Mouse (Mus musculus) heart, embryonic 11.5 days (tissue): ENCODE measurements around the gene Sfxn1. TPM values are rescaled to one million over a fixed set of nuclear protein-coding genes. Genes with fewer than 3 reads are reported as not detected.

ENCODE experiments used
- ATAC-seq: fragments of 200-750 bp; cut with Nextera tagmentation; replicated peaks from 2 replicates; pipeline ENCODE4 v1.8.0; 2017; ENCODE audit warnings: moderate library complexity; ENCODE audit not compliant: insufficient number of reproducible peaks, low FRiP score, low TSS enrichment
- H3K27ac ChIP-seq: fragments of 300-500 bp; sonication (generic); 2 replicates; pipeline ENCODE4 v1.5.1; 2014; ENCODE audit warnings: mild to moderate bottlenecking, low read depth, low read length
- H3K27me3 ChIP-seq: fragments of 300-500 bp; sonication (generic); 2 replicates; pipeline ENCODE4 v1.6.1; 2014; ENCODE audit warnings: mild to moderate bottlenecking, low read length, mixed read lengths; ENCODE audit not compliant: control insufficient read depth, insufficient read depth
- H3K36me3 ChIP-seq: fragments of 300-500 bp; sonication (generic); 2 replicates; pipeline ENCODE4 v1.6.1; 2014; ENCODE audit warnings: mild to moderate bottlenecking, low read length, moderate library complexity, mixed read lengths; ENCODE audit not compliant: control insufficient read depth, insufficient read depth
- H3K4me1 ChIP-seq: fragments of 300-500 bp; sonication (generic); 2 replicates; pipeline ENCODE4 v1.6.1; 2014; ENCODE audit warnings: low read length; ENCODE audit not compliant: control insufficient read depth, insufficient read depth
- H3K4me2 ChIP-seq: fragments of 300-500 bp; sonication (generic); 2 replicates; pipeline ENCODE4 v1.6.1; 2014; ENCODE audit warnings: mild to moderate bottlenecking, moderate library complexity
- H3K4me3 ChIP-seq: fragments of 300-500 bp; sonication (generic); 2 replicates; pipeline ENCODE4 v1.5.1; 2014; ENCODE audit warnings: low read depth, low read length
- H3K9ac ChIP-seq: fragments of 300-500 bp; sonication (generic); 2 replicates; pipeline ENCODE4 v1.6.1; 2014; ENCODE audit warnings: mild to moderate bottlenecking, low read depth, low read length, moderate library complexity
- H3K9me3 ChIP-seq: fragments of 300-500 bp; sonication (generic); replicated peaks from 2 replicates; pipeline ENCODE4 v1.6.1; 2016; ENCODE audit warnings: low read length; ENCODE audit not compliant: control insufficient read depth
- WGBS: fragments of 180-500 bp; shearing (Covaris S2); extraction: QIAGEN DNeasy Blood & Tissue Kit; methylation state at CpG from one replicate; pipeline ENCODE4 v1.1.7; 2014; ENCODE audit not compliant: insufficient replicate concordance; 5-methylcytosine and 5-hydroxymethylcytosine counted together
- polyA plus RNA-seq: library from polyadenylated mRNA; unstranded; fragments of >200 nt; fragmentation: Nextera tagmentation; extraction: Ambion mirVana; gene quantifications from 2 replicates; pipeline ENCODE4 v1.2.1, GENCODE M21; 2014

Gene Sfxn1
- polyA plus RNA-seq, 1 experiment from 2014 or later, result 38.4 TPM

- Histone ChIP-seq H3K36me3 (no peaks in the 10 kb centered on the region), H3K4me1 (peaks cover 12% of the 10 kb centered on the region), H3K9ac (peak overlapping the region; percentile 95), H3K4me2 (peak overlapping the region; percentile 72), H3K27me3 (no peaks in the 10 kb centered on the region), H3K4me3 (peak overlapping the region; percentile 79), H3K27ac (no peak overlapping the region), H3K9me3 (no peaks in the 10 kb centered on the region)
- 32% methylated on average over 10 of the region's 10 CpGs for WGBS
- ATAC-seq, result no peak
These were observed 923 bp downstream of the Sfxn1 start for GRCm38 (mm10) chr13:54072526-54073057.

- no peak for ATAC-seq
- H3K4me1 ChIP-seq, result peaks cover 17% of the 10 kb centered on the region
- H3K9ac ChIP-seq, result no peak overlapping the region; the same call in 1 of the 2 replicates
These were observed 1.4 kb downstream of the Sfxn1 start for GRCm38 (mm10) chr13:54073066-54073465.

GRCm38 (mm10) chr13:54073491-54073890, 1.8 kb downstream of the Sfxn1 start:
- H3K4me1 ChIP-seq, result peaks cover 17% of the 10 kb centered on the region
- 79% methylated on average over 2 of the region's 2 CpGs for WGBS
- H3K4me3 ChIP-seq, result no peak overlapping the region
- no peaks in the 10 kb centered on the region for H3K9me3 ChIP-seq
- H3K4me2 ChIP-seq, result peak overlapping the region; percentile 72; the same call in 1 of the 2 replicates
- no peak for ATAC-seq
- H3K36me3 ChIP-seq, result no peaks in the 10 kb centered on the region
- no peak overlapping the region for H3K27ac ChIP-seq
- no peaks in the 10 kb centered on the region for H3K27me3 ChIP-seq
- no peak overlapping the region for H3K9ac ChIP-seq

More at GRCm38 (mm10) chr13:54073066-54073465, 1.4 kb downstream of the Sfxn1 start:
- Histone ChIP-seq H3K4me3 (peak overlapping the region; percentile 79), H3K4me2 (peak overlapping the region; percentile 72), H3K9me3 (no peaks in the 10 kb centered on the region), H3K36me3 (no peaks in the 10 kb centered on the region), H3K27me3 (no peaks in the 10 kb centered on the region), H3K27ac (0 out of 2 replicates have a peak overlapping the region, but pooled peaks have one; percentile 25)
- WGBS, result 20% methylated on average over 1 of the region's 1 CpGs

- Histone ChIP-seq H3K4me1 (peaks cover 20% of the 10 kb centered on the region), H3K27ac (no peak overlapping the region), H3K4me2 (no peak overlapping the region), H3K9me3 (no peaks in the 10 kb centered on the region), H3K4me3 (no peak overlapping the region), H3K27me3 (no peaks in the 10 kb centered on the region), H3K36me3 (no peaks in the 10 kb centered on the region), H3K9ac (no peak overlapping the region)
- 76% methylated on average over 2 of the region's 2 CpGs for WGBS
- no peak for ATAC-seq
These were observed 3.7 kb downstream of the Sfxn1 start for GRCm38 (mm10) chr13:54075416-54075815.

GRCm38 (mm10) chr13:54076051-54076450, 4.4 kb downstream of the Sfxn1 start:
- no peaks in the 10 kb centered on the region for H3K9me3 ChIP-seq
- no peak overlapping the region for H3K4me3 ChIP-seq
- no peaks in the 10 kb centered on the region for H3K27me3 ChIP-seq
- peaks cover 20% of the 10 kb centered on the region for H3K4me1 ChIP-seq
- WGBS, result 86% methylated on average over 6 of the region's 6 CpGs
- no peak for ATAC-seq
- H3K9ac ChIP-seq, result no peak overlapping the region
- H3K27ac ChIP-seq, result no peak overlapping the region
- H3K36me3 ChIP-seq, result no peaks in the 10 kb centered on the region
- H3K4me2 ChIP-seq, result no peak overlapping the region

- no peak for ATAC-seq
- Histone ChIP-seq H3K9me3 (no peaks in the 10 kb centered on the region), H3K27ac (no peak overlapping the region), H3K9ac (no peak overlapping the region), H3K4me2 (no peak overlapping the region), H3K27me3 (no peaks in the 10 kb centered on the region), H3K36me3 (no peaks in the 10 kb centered on the region), H3K4me3 (no peak overlapping the region), H3K4me1 (peaks cover 20% of the 10 kb centered on the region)
- WGBS, result 86% methylated on average over 11 of the region's 11 CpGs
These were observed 5.2 kb downstream of the Sfxn1 start for GRCm38 (mm10) chr13:54076762-54077460.

GRCm38 (mm10) chr13:54077470-54078174, 6.0 kb downstream of the Sfxn1 start:
- Histone ChIP-seq H3K4me3 (no peak overlapping the region), H3K4me1 (peaks cover 20% of the 10 kb centered on the region), H3K4me2 (no peak overlapping the region), H3K27me3 (no peaks in the 10 kb centered on the region), H3K9me3 (no peaks in the 10 kb centered on the region), H3K36me3 (no peaks in the 10 kb centered on the region), H3K27ac (no peak overlapping the region), H3K9ac (no peak overlapping the region)
- ATAC-seq, result no peak
- 56% methylated on average over 11 of the region's 11 CpGs for WGBS

GRCm38 (mm10) chr13:54079782-54080759, 8.4 kb downstream of the Sfxn1 start:
- peaks cover 25% of the 10 kb centered on the region for H3K4me1 ChIP-seq
- no peak overlapping the region for H3K27ac ChIP-seq
- no peak for ATAC-seq
- no peaks in the 10 kb centered on the region for H3K36me3 ChIP-seq
- no peak overlapping the region for H3K4me3 ChIP-seq
- no peak overlapping the region for H3K9ac ChIP-seq
- H3K4me2 ChIP-seq, result no peak overlapping the region
- no peaks in the 10 kb centered on the region for H3K27me3 ChIP-seq
- no peaks in the 10 kb centered on the region for H3K9me3 ChIP-seq
- WGBS, result 71% methylated on average over 12 of the region's 12 CpGs
